Mouse (Mus musculus): ENCODE data around the gene Ghrhr.

GRCm38 (mm10) chr6:55353711-55354445 is 22.2 kb upstream of the Ghrhr start:
- TF ChIP-seq CTCF (IDR thresholded peaks at IDR 0.05; ENCODE audit: low read depth, low read length) (no peak), POLR2A (IDR thresholded peaks at IDR 0.05; ENCODE audit: extremely low read depth, insufficient read depth, low read length) (no peak)
